ENCODE assay signal across 16 mouse cellular contexts in genomic region chr2:49739046-49739445, GRCm38 (mm10). TPM values are rescaled to one million over a fixed set of nuclear protein-coding genes. Genes with fewer than 3 reads are reported as not detected.
DNase-seq lines count a peak whose midpoint lies in the region; ATAC-seq lines count a peak whose summit lies in the region.
"Had no signal": no experiment of that assay in that cellular context is flagged by ENCODE, and none has a peak within 500 bp of the region (broad histone marks: within the 10 kb centered on the region; RNA-seq: fewer than 3 reads in every experiment).

No protein-coding gene starts in this region.

- intact Hi-C loops in heart, postnatal 36 days (cut with DNase I), result no loop called here

- ATAC-seq in lung, embryonic 16.5 days (ENCODE audit: low read depth), result peak; percentile 82
- ATAC-seq in stomach, embryonic 14.5 days (ENCODE audit: insufficient number of reproducible peaks, insufficient read depth, low FRiP score, low read depth), result peak; percentile 4; the same call in 1 of the 2 replicates
- no peak for ATAC-seq in megakaryocyte, adult 5-6 weeks (ENCODE audit: poor library complexity, severe bottlenecking)
- ATAC-seq: activated CD4-positive, CD25-positive, alpha-beta regulatory T cell, adult 4 months; forebrain, embryonic 14.5 days; inflammation-experienced regulatory T-cells, adult 6 months; liver, postnatal 0 days had no signal

- no peak overlapping the region for H3K4me3 ChIP-seq in lung, embryonic 16.5 days (ENCODE audit: low read length)
- no peak overlapping the region for H3K4me3 ChIP-seq in stomach, embryonic 14.5 days (ENCODE audit: low read depth, low read length)
- H3K4me3 ChIP-seq: embryonic facial prominence, embryonic 13.5 days; limb, embryonic 10.5 days had no signal

- H3K4me2 ChIP-seq in lung, embryonic 16.5 days (ENCODE audit: low read depth, low read length), result no peak overlapping the region
- H3K4me2 ChIP-seq in stomach, embryonic 14.5 days (replicated peaks; ENCODE audit: low read depth, low read length), result no peak overlapping the region
- H3K4me2 ChIP-seq: embryonic facial prominence, embryonic 13.5 days had no signal

- H3K36me3 ChIP-seq in lung, embryonic 16.5 days (ENCODE audit: control insufficient read depth, insufficient read depth, low read length), result no peaks in the 10 kb centered on the region
- no peaks in the 10 kb centered on the region for H3K36me3 ChIP-seq in stomach, embryonic 14.5 days (ENCODE audit: control insufficient read depth, insufficient read depth, low read length)
- H3K36me3 ChIP-seq: G1E had no signal

- no peaks in the 10 kb centered on the region for H3K9me3 ChIP-seq in lung, embryonic 16.5 days (ENCODE audit: control insufficient read depth, low read length)
- H3K9me3 ChIP-seq in stomach, embryonic 14.5 days (ENCODE audit: control insufficient read depth, low read depth, low read length), result no peaks in the 10 kb centered on the region
- H3K9me3 ChIP-seq: embryonic facial prominence, embryonic 13.5 days; G1E; limb, embryonic 10.5 days had no signal

- DNase-seq in heart, adult 18-20 months, result peak; percentile 30 to 41
- no peak for DNase-seq in heart, postnatal 36 days
- DNase-seq in lung, adult 18-20 months, result no peak
- DNase-seq in cerebellum, adult 9-10 months, result peak; percentile 84
- no peak for DNase-seq in spleen, adult 12 weeks (ENCODE audit: low spot score)
- DNase-seq: liver, postnatal 0 days; retina, postnatal 1 day had no signal

- 28% methylated on average over 5 of the region's 5 CpGs for WGBS in lung, embryonic 16.5 days
- WGBS in stomach, embryonic 14.5 days, result 52% methylated on average over 5 of the region's 5 CpGs

- peaks cover 5% of the 10 kb centered on the region; the same call in 1 of the 2 replicates for H3K4me1 ChIP-seq in lung, embryonic 16.5 days (replicated peaks; ENCODE audit: control insufficient read depth, insufficient read depth, low read length)
- peaks cover 6% of the 10 kb centered on the region; the same call in 1 of the 2 replicates for H3K4me1 ChIP-seq in stomach, embryonic 14.5 days (ENCODE audit: control insufficient read depth, insufficient read depth, low read length)

- H3K9ac ChIP-seq in lung, embryonic 16.5 days (ENCODE audit: low read length), result no peak overlapping the region
- no peak overlapping the region for H3K9ac ChIP-seq in stomach, embryonic 14.5 days (replicated peaks; ENCODE audit: low read depth, low read length)
- H3K9ac ChIP-seq: embryonic facial prominence, embryonic 13.5 days; liver, postnatal 0 days had no signal

- H3K27ac ChIP-seq in lung, embryonic 16.5 days (ENCODE audit: low read length), result no peak overlapping the region
- no peak overlapping the region for H3K27ac ChIP-seq in stomach, embryonic 14.5 days (ENCODE audit: low read length)
- H3K27ac ChIP-seq: embryonic facial prominence, embryonic 13.5 days; limb, embryonic 10.5 days had no signal

- H3K27me3 ChIP-seq in lung, embryonic 16.5 days (ENCODE audit: control insufficient read depth, insufficient read depth, low read depth, low read length), result no peaks in the 10 kb centered on the region
- H3K27me3 ChIP-seq in stomach, embryonic 14.5 days (ENCODE audit: control insufficient read depth, insufficient read depth, low read length), result no peaks in the 10 kb centered on the region
- H3K27me3 ChIP-seq: embryonic facial prominence, embryonic 13.5 days had no signal

RNA-seq across cellular contexts. Expression of gene Lypd6b, which starts 48.4 kb away (rescaled TPM):
- total RNA-seq in heart, adult 18-20 months (2021), result under 1 TPM; 0.15 to 0.21 TPM
- total RNA-seq in heart, postnatal 36 days (2021), result not detected
- 2.2 and 2.6 TPM in 2 replicates for polyA plus RNA-seq in lung, embryonic 16.5 days (2015; fragmentation: Nextera tagmentation; extraction: Ambion mirVana)
- 29.4 and 29.6 TPM in 2 replicates for polyA plus RNA-seq in stomach, embryonic 14.5 days (2014; fragmentation: Nextera tagmentation; extraction: Ambion mirVana)
- 0.09 and 0.27 TPM in 2 replicates for total RNA-seq in megakaryocyte, adult 5-6 weeks (2015)
- 0.20 and 0.26 TPM in 2 replicates for total RNA-seq in megakaryocyte, adult 5-6 weeks (2017)
- polyA plus RNA-seq: G1E; liver, postnatal 0 days had no signal

Comparison
In these comparisons a context has a peak if more than half of its experiments do, and no peak if none do; other contexts are left out.
1. DNase-seq: peak in heart, adult 18-20 months (2 of 2) and cerebellum, adult 9-10 months (single experiment); none in heart, postnatal 36 days (0 of 2), lung, adult 18-20 months (0 of 2) and spleen, adult 12 weeks (single experiment).